Mouse (Mus musculus) ES-E14 (cell line): ENCODE data around the gene Dscam. TPM values are rescaled to one million over a fixed set of nuclear protein-coding genes. Genes with fewer than 3 reads are reported as not detected.

Source experiments
- DNase-seq: peaks from one replicate; pipeline ENCODE4 v3.0.0-alpha.2; 2013; ENCODE audit warnings: low read depth, low spot score
- H3K27ac ChIP-seq: 2 replicates; pipeline ENCODE4 v1.5.1; 2012; ENCODE audit warnings: low read depth, mild to moderate bottlenecking, low read length, moderate library complexity, mixed read lengths; ENCODE audit not compliant: poor library complexity, insufficient read depth, severe bottlenecking
- H3K36me3 ChIP-seq: 2 replicates; pipeline ENCODE4 v1.6.1; 2012; ENCODE audit warnings: mild to moderate bottlenecking, low read length, moderate library complexity, mixed read lengths; ENCODE audit not compliant: control insufficient read depth, poor library complexity, insufficient read depth, severe bottlenecking
- H3K4me1 ChIP-seq, 2 experiments: fragments of 150-350 bp in 1 of 2; sonication (generic) in 1 of 2; 2 replicates each; pipeline ENCODE4 v1.6.1; 2012; ENCODE audit warnings: low read length in 2 of 2, mild to moderate bottlenecking in 1 of 2, mixed read lengths in 1 of 2; ENCODE audit not compliant: control insufficient read depth in 2 of 2, insufficient read depth in 2 of 2, poor library complexity in 1 of 2
- H3K4me3 ChIP-seq, 2 experiments: fragments of 150-350 bp in 1 of 2; sonication (generic) in 1 of 2; 2 replicates each; pipeline ENCODE4 v1.5.1; 2012; ENCODE audit warnings: low read length in 2 of 2, low read depth in 1 of 2, mild to moderate bottlenecking in 1 of 2, mixed read lengths in 1 of 2; ENCODE audit not compliant: insufficient read depth in 1 of 2, poor library complexity in 1 of 2, severe bottlenecking in 1 of 2
- H3K9ac ChIP-seq: 2 replicates; pipeline ENCODE4 v1.6.1; 2012; ENCODE audit warnings: low read depth, mild to moderate bottlenecking, low read length, mixed read lengths; ENCODE audit not compliant: poor library complexity, insufficient read depth, severe bottlenecking
- H3K9me3 ChIP-seq: fragments of 150-350 bp; sonication (generic); 2 replicates; pipeline ENCODE4 v1.6.1; 2012; ENCODE audit warnings: low read depth, mild to moderate bottlenecking, low read length; ENCODE audit not compliant: control insufficient read depth, insufficient read depth
- CHD2 ChIP-seq: IDR thresholded peaks from 2 replicates; pipeline ENCODE4 v1.6.1; 2014; ENCODE audit warnings: mild to moderate bottlenecking, low read depth, low read length, inconsistent platforms
- HCFC1 ChIP-seq: IDR thresholded peaks from 2 replicates; pipeline ENCODE4 v1.6.1; 2012; ENCODE audit warnings: low read length, inconsistent platforms, borderline replicate concordance; ENCODE audit not compliant: insufficient read depth
- MAFK ChIP-seq: IDR thresholded peaks from 2 replicates; pipeline ENCODE4 v1.6.1; 2014; ENCODE audit warnings: mild to moderate bottlenecking, low read depth, low read length, inconsistent platforms; ENCODE audit not compliant: insufficient read depth
- ZC3H11A ChIP-seq: IDR thresholded peaks from 2 replicates; pipeline ENCODE4 v1.6.1; 2012; ENCODE audit warnings: low read depth, mild to moderate bottlenecking, inconsistent platforms, low read length, borderline replicate concordance
- ZNF384 ChIP-seq: IDR thresholded peaks from 2 replicates; pipeline ENCODE4 v1.6.1; 2012; ENCODE audit warnings: low read depth, low read length, inconsistent platforms
- in situ Hi-C, 2 experiments: fragments of 600-800 bp; cut with MboI; formaldehyde crosslinking; loops; one replicate each; pipeline ENCODE4 v1.15.1; 2025; ENCODE audit warnings: low sequenced_read_pairs in 2 of 2, inconsistent platforms in 1 of 2; ENCODE audit not compliant: unreplicated experiment in 2 of 2
- total RNA-seq: library from RNA; depleted of rRNA; stranded (reverse); fragments of 300-350 nt; gene quantifications from 2 replicates; pipeline ENCODE4 v1.2.3, GENCODE M21; 2012

Dscam gene
- total RNA-seq, 1 experiment: 0.04 TPM

DNA sequence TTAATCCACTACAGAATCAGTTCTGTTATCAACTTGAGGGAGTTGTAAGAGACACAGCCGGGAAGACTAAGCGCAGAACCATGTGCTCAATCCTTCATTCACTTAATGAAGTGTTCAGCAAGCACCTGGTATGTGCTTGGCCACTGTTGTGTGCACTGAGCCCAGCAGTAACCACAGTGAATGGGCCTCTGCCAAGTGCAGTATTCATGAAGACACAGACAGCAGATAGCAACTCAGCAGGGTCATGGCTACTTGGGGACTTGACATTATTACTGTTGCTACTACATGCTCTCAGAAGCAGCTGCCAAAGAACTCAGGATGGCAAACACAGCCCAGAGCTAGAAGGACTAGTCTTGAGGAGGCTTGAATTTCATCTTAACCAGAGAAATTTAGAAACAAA is 367.9 kb downstream of the Dscam start:
- no peaks in the 10 kb centered on the region for H3K36me3 ChIP-seq
- H3K9me3 ChIP-seq: no peaks in the 10 kb centered on the region
- H3K4me1 ChIP-seq: no peaks in the 10 kb centered on the region
- in situ Hi-C loops: no loop called here
- DNase-seq: no peak
- no peak overlapping the region for H3K4me3 ChIP-seq
- no peak for TF ChIP-seq ZNF384
- TF ChIP-seq CHD2: no peak
- TF ChIP-seq HCFC1: no peak
- no peak for TF ChIP-seq ZC3H11A
- no peak for TF ChIP-seq MAFK
- H3K9ac ChIP-seq: no peak overlapping the region
- H3K27ac ChIP-seq: no peak overlapping the region

DNA sequence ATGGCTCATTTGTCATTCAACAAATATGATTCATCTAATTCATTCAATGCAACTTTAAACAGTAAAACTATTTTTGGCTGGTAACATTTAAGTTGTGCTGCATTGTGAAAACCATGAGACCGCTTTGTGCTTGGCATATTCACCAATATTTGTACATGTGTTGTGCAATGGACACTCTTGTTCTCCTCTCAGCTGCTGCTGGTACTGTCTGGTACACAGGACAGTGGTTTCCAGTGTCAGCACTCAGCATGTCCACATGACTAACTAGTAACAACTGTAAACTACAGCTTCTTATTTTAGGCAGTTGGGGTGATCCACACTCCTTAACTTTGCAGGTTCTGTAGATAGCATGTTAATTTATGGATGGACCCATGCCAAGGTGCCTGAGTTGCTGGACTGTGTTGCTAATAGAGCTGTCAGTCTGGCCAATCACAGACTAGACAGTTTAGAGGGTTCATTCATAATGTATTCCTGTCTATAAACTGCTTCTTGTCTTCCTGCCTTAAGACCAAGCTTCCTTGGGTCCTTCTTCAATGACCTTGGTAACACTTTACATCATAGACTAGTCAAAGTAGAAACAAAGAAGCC is 368.8 kb downstream of the Dscam start:
- Histone ChIP-seq H3K9me3 (no peaks in the 10 kb centered on the region), H3K4me3 (no peak overlapping the region), H3K36me3 (no peaks in the 10 kb centered on the region), H3K4me1 (no peaks in the 10 kb centered on the region), H3K9ac (no peak overlapping the region), H3K27ac (no peak overlapping the region)
- in situ Hi-C loops: no loop called here
- DNase-seq: no peak
- TF ChIP-seq ZC3H11A (no peak), MAFK (no peak), HCFC1 (no peak), CHD2 (no peak), ZNF384 (no peak)

DNA sequence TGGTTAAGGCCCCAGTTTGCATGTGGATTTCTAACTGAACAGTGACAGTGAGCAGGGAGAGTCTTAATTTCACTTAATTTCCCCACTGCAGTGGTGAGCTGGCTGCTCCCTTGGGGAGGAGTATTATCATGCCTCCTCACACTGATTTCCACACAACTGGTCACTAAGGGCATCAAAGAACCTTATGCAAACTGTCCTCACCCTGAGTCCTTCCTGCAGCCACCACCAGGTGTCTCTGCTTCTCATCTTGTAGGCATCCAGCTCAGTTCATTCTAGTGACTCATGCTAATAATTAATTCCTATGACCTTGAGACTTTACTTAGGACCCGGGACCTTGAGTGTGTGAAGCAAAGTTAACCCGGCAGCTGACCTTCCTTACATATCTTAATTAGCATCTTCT is 375.1 kb downstream of the Dscam start:
- Histone ChIP-seq H3K4me3 (no peak overlapping the region), H3K4me1 (no peaks in the 10 kb centered on the region), H3K27ac (no peak overlapping the region), H3K36me3 (no peaks in the 10 kb centered on the region), H3K9ac (no peak overlapping the region), H3K9me3 (no peaks in the 10 kb centered on the region)
- in situ Hi-C loops: no loop called here
- no peak for DNase-seq
- no peak for TF ChIP-seq CHD2
- TF ChIP-seq ZC3H11A: no peak; the same call in 1 of the 2 replicates
- no peak for TF ChIP-seq HCFC1
- no peak for TF ChIP-seq MAFK
- TF ChIP-seq ZNF384: no peak

DNA sequence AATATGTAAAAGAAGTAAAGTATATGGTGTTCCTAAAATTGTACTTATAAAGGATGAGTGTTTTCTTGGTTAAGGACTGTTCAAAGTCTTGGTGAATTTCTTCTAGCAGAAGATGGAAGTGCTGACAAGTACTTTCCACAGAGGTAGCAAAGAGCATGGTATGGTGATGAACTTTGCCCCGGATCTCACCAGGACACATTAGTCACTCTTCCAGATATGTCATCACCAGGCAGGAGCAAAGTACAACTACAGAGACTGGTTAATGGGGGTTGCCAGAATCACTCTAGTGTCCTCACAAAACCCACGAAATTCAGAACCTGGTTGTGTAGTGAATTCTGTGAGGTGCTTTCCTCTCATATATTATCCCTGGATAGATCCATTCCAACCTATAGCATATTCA is 379.2 kb downstream of the Dscam start:
- no peak overlapping the region for H3K9ac ChIP-seq
- H3K27ac ChIP-seq: no peak overlapping the region
- no peaks in the 10 kb centered on the region for H3K9me3 ChIP-seq
- no peak for DNase-seq
- no peaks in the 10 kb centered on the region for H3K4me1 ChIP-seq
- TF ChIP-seq ZC3H11A (no peak), HCFC1 (no peak), CHD2 (no peak), ZNF384 (no peak), MAFK (no peak)
- in situ Hi-C loops: no loop called here
- H3K4me3 ChIP-seq: no peak overlapping the region
- H3K36me3 ChIP-seq: no peaks in the 10 kb centered on the region

DNA sequence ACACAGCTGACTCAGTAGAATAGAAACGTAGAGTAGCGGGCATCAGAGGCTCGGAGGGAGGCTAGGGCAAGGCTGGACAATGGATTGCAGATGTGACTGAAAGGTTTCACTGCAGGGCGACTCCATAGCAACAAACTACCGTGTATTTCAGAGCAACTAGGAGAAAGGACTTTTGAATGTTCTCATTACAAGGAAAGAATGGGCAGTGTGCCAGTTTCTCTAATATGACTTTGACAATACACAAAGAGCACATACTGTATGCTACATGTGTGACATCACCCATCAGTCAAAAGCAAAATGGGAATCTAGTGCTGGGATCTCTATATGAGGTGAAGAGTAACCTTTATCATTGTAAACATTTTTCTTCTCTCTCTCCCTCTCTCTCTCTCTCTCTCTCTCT is 382.3 kb downstream of the Dscam start:
- no peak overlapping the region for H3K9ac ChIP-seq
- no peak for DNase-seq
- TF ChIP-seq HCFC1 (no peak), MAFK (no peak), ZNF384 (no peak), CHD2 (no peak), ZC3H11A (no peak)
- no peaks in the 10 kb centered on the region for H3K9me3 ChIP-seq
- in situ Hi-C loops: no loop called here
- no peaks in the 10 kb centered on the region for H3K36me3 ChIP-seq
- no peaks in the 10 kb centered on the region for H3K4me1 ChIP-seq
- no peak overlapping the region for H3K4me3 ChIP-seq
- H3K27ac ChIP-seq: no peak overlapping the region
